Mouse (Mus musculus) kidney, embryonic 16.5 days (tissue): ENCODE data around the gene Clic4. TPM values are rescaled to one million over a fixed set of nuclear protein-coding genes. Genes with fewer than 3 reads are reported as not detected.
A peak's percentile ranks its signal among the peaks of the same experiment; 100 is the strongest.
"Not testable (repeated sequence)": the region's sequence is repeated elsewhere in the genome, so short reads cannot be mapped to it uniquely, and the experiment has no call there.

ENCODE experiments used
- ATAC-seq: fragments of 200-750 bp; cut with Nextera tagmentation; 2 replicates; pipeline ENCODE4 v1.8.0; 2017; ENCODE audit warnings: moderate TSS enrichment; ENCODE audit not compliant: low FRiP score, low TSS enrichment
- H3K27ac ChIP-seq: fragments of 300-500 bp; sonication (generic); 2 replicates; pipeline ENCODE4 v1.5.1; 2014; ENCODE audit warnings: low read length
- H3K27me3 ChIP-seq: fragments of 300-500 bp; sonication (generic); 2 replicates; pipeline ENCODE4 v1.6.1; 2014; ENCODE audit warnings: low read length, control low read depth, mixed read lengths; ENCODE audit not compliant: insufficient read depth
- H3K36me3 ChIP-seq: fragments of 300-500 bp; sonication (generic); 2 replicates; pipeline ENCODE4 v1.6.1; 2014; ENCODE audit warnings: low read length, control low read depth, mixed read lengths; ENCODE audit not compliant: insufficient read depth
- H3K4me1 ChIP-seq: fragments of 300-500 bp; sonication (generic); 2 replicates; pipeline ENCODE4 v1.6.1; 2014; ENCODE audit warnings: low read length, control low read depth, mixed read lengths; ENCODE audit not compliant: insufficient read depth
- H3K4me2 ChIP-seq: fragments of 300-500 bp; sonication (generic); replicated peaks from 2 replicates; pipeline ENCODE4 v1.6.1; 2014; ENCODE audit warnings: low read depth, low read length
- H3K4me3 ChIP-seq: fragments of 300-500 bp; sonication (generic); 2 replicates; pipeline ENCODE4 v1.5.1; 2014; ENCODE audit warnings: mild to moderate bottlenecking, low read length
- H3K9ac ChIP-seq: fragments of 300-500 bp; sonication (generic); replicated peaks from 2 replicates; pipeline ENCODE4 v1.6.1; 2014; ENCODE audit warnings: low read length
- H3K9me3 ChIP-seq: fragments of 300-500 bp; sonication (generic); 2 replicates; pipeline ENCODE4 v1.6.1; 2016; ENCODE audit warnings: low read length, control low read depth
- WGBS: fragments of 180-500 bp; shearing (Covaris S2); extraction: QIAGEN DNeasy Blood & Tissue Kit; methylation state at CpG from one replicate; pipeline ENCODE4 v1.1.7; 2014; 5-methylcytosine and 5-hydroxymethylcytosine counted together
- polyA plus RNA-seq: library from polyadenylated mRNA; unstranded; fragments of >200 nt; fragmentation: Nextera tagmentation; extraction: Ambion mirVana; gene quantifications from 2 replicates; pipeline ENCODE4 v1.2.1, GENCODE M21; 2015

Clic4 gene
- polyA plus RNA-seq, 1 experiment from 2014 or later: 228 TPM

DNA sequence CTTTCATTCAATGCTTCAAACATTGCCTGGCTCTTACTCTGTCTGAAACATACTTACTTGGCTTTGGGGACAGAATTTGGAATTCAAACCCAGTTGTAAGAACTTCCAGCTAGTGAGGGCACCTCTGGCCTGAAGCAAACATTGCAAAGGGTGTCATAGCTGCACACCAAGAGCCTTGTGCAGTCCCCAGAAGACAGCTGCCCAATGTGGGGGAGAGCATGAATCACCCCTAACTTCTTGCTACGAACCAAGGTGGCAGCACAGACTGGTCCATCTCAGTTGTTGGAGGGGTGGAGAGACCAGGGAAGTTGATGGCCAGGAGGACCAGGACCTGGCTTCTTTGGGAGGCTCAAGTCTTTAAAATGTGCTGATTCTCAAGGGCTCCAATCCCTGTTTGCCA, 81.4 kb downstream of the Clic4 start:
- Histone ChIP-seq H3K36me3 (no peaks in the 10 kb centered on the region), H3K27ac (no peak overlapping the region), H3K9me3 (no peaks in the 10 kb centered on the region; the same call in 1 of the 2 replicates), H3K4me3 (no peak overlapping the region), H3K9ac (no peak overlapping the region), H3K4me2 (no peak overlapping the region), H3K27me3 (no peaks in the 10 kb centered on the region), H3K4me1 (no peaks in the 10 kb centered on the region)
- no peak for ATAC-seq
- WGBS: 74% methylated on average over 1 of the region's 1 CpGs

DNA sequence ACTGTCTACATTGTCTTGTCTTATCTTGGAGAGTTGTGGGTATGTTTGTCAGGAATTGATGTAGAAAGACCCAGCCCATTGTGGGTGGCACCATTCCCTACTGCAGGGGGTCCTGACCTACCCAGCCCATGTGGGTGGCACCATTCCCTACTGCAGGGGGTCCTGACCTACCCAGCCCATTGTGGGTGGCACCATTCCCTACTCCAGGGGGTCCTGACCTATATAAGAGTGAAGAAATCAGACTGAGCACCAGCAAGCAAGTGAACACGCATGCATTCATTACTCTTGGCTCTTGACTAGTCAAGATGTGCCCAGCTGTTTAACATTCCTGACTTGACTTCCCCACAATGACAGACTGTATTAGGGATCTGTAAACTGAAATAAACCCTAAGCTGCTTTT, 82.2 kb downstream of the Clic4 start:
- Histone ChIP-seq H3K27me3 (no peaks in the 10 kb centered on the region), H3K9me3 (no peaks in the 10 kb centered on the region; the same call in 1 of the 2 replicates), H3K4me2 (no peak overlapping the region), H3K27ac (no peak overlapping the region), H3K4me3 (no peak overlapping the region), H3K9ac (no peak overlapping the region), H3K36me3 (no peaks in the 10 kb centered on the region), H3K4me1 (no peaks in the 10 kb centered on the region)
- ATAC-seq: no peak
- WGBS: 96% methylated on average over 1 of the region's 1 CpGs

DNA sequence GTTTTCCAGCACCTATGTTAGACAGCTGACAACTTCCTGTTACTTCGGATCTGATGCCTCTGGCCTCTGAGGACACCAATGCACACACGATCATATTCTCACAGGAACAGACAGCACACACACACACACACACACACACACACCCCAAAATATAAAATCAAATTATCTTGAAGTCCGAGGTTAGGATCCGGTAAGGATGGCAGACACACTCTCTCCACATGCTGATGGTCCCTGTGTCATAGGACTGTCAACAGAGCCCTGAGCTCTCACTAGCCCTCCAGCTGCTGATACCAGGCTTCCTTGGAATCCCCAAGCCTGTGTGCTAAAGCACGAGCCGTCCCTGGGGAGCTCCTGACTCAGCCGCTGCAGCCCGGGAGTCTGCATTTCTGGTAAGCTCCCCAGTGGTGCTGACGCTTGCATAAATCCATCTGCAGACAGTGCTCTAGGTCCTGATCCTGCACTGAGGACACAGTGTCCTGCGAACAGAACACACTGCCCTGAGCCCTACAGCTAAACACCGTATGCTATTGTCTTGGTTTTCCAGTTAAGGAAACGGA, 83.1 kb downstream of the Clic4 start:
- Histone ChIP-seq H3K27me3 (no peaks in the 10 kb centered on the region), H3K27ac (no peak overlapping the region), H3K9ac (no peak overlapping the region), H3K9me3 (no peaks in the 10 kb centered on the region), H3K4me3 (no peak overlapping the region), H3K36me3 (no peaks in the 10 kb centered on the region), H3K4me1 (no peaks in the 10 kb centered on the region), H3K4me2 (no peak overlapping the region)
- WGBS: 80% methylated on average over 12 of the region's 12 CpGs
- ATAC-seq: no peak

DNA sequence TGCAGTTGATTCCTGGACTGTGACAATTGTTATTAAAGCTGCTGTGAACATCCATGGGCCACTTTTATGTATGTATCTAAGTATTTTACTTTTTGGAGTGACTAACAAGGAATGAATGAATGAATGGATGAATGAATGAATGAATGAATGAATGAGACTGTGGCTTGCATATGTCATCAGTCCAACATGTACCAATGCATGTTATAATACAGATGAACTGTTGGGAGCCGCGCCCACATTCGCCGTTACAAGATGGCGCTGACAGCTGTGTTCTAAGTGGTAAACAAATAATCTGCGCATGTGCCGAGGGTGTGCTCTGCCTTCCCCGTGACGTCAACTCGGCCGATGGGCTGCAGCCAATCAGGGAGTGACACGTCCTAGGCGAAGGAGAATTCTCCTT, 88.3 kb downstream of the Clic4 start:
- not testable (repeated sequence) for H3K4me1 ChIP-seq

DNA sequence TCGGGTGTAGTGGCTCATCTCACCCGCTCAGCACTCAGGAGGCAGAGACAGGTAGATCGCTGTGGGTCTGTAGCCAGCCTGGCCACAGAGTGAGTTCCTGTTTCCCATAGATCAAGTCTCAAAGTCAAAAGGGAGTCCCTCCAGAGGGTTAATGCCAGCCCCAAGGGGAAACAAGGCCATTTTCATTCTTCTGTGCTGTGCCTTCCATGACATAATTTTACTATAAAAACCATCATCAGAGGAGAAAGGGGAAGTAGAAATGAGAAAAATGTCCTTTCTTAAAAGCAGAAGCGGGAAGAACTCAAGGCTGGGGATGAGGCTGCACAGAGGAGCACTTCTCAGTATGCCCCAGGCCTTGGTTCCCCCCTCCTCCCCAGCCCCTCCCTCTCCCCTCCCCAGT, 90.8 kb downstream of the Clic4 start:
- Histone ChIP-seq H3K4me2 (no peak overlapping the region), H3K36me3 (no peaks in the 10 kb centered on the region), H3K27ac (no peak overlapping the region), H3K9ac (no peak overlapping the region), H3K4me1 (0 out of 2 replicates have a peak, but pooled peaks cover 3% of the 10 kb centered on the region), H3K4me3 (no peak overlapping the region), H3K27me3 (peaks cover 3% of the 10 kb centered on the region), H3K9me3 (no peaks in the 10 kb centered on the region)
- 87% methylated on average over 4 of the region's 4 CpGs for WGBS
- ATAC-seq: no peak

More for the DNA sequence above, 88.3 kb downstream of the Clic4 start:
- H3K36me3 ChIP-seq, H3K9me3 ChIP-seq, H3K4me3 ChIP-seq, ATAC-seq, H3K27ac ChIP-seq, H3K9ac ChIP-seq, H3K4me2 ChIP-seq, H3K27me3 ChIP-seq: not testable (repeated sequence)
- WGBS: 95% methylated on average over 6 of the region's 13 CpGs

DNA sequence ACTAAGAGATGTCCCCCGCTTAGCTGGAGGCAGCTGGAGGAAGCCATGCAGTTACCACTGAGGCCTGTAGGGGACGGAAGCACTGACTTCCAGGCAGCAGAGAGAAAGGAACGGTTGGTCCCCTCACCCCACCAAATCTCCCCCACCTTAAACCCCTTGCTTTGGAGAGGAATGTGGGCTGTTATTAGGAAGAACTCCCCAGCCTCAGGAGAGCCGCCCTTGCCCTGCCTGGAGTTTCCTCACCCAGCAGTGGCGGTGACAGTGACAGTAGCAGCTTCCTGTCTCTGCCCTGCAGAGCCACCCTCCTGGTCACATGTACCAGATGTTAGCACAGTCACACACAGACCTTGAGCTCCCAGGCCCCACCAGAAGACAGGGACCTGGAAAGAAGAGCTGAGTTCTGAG, 93.5 kb downstream of the Clic4 start:
- H3K36me3 ChIP-seq: no peaks in the 10 kb centered on the region
- peaks cover 18% of the 10 kb centered on the region for H3K4me1 ChIP-seq
- WGBS: 37% methylated on average over 5 of the region's 5 CpGs
- peaks cover 10% of the 10 kb centered on the region for H3K27me3 ChIP-seq
- no peak overlapping the region for H3K9ac ChIP-seq
- H3K4me3 ChIP-seq: no peak overlapping the region
- ATAC-seq: no peak
- H3K4me2 ChIP-seq: no peak overlapping the region
- H3K9me3 ChIP-seq: no peaks in the 10 kb centered on the region
- no peak overlapping the region for H3K27ac ChIP-seq

DNA sequence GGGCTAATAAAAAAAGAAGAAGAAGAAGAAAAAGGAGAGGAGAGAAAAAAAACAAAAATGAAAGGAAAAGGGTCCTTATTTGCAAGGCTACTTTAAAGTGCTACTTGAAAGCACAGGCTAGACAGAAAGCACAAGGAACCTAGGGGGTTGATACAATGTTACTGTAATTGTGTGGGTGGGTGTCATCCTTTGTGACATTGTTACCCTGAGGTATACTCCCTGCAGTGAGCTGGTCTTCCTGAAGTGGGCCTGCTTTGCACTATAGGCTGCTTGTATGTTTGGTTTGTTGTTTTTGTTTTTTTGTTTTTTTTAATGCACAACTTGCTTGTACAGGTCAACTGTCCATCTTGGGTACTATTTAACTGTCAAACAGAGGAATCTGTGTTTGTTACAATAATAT, 95.0 kb downstream of the Clic4 start:
- H3K9me3 ChIP-seq: no peaks in the 10 kb centered on the region
- H3K27me3 ChIP-seq: peaks cover 11% of the 10 kb centered on the region
- no peak overlapping the region for H3K4me3 ChIP-seq
- H3K4me1 ChIP-seq: peaks cover 18% of the 10 kb centered on the region
- H3K36me3 ChIP-seq: no peaks in the 10 kb centered on the region
- no peak overlapping the region for H3K9ac ChIP-seq
- H3K27ac ChIP-seq: no peak overlapping the region
- ATAC-seq: no peak
- no peak overlapping the region for H3K4me2 ChIP-seq

DNA sequence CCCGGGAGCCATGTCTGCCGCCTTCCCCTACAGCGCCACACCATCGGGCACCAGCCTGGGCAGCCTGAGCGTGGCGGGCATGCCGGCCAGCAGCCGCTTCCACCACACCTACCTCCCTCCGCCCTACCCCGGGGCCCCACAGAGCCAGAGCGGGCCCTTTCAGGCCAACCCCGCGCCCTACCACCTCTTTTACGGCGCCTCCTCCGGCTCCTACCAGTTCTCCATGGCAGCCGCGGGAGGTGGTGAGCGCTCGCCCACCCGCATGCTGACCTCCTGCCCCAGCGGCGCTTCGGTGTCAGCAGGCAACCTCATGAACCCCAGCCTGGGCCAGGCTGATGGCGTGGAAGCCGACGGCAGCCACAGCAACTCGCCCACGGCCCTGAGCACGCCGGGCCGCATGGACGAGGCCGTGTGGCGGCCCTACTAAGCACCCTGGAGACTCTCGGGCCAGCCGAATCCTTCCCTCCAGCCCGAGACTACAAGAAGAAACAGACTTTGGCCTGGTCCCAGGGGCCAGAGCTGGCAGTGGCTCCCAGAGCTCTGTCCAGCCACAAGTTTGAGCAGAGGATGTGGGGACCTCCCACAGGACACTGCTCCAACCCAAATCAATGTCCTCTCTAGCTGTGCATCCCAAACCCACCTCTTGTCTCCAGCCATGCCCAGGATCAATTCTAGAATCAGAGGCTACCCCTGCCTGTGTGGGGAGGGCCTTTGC, 97.1 kb downstream of the Clic4 start:
- H3K27me3 ChIP-seq: peaks cover 16% of the 10 kb centered on the region
- no peaks in the 10 kb centered on the region for H3K36me3 ChIP-seq
- 10% methylated on average over 38 of the region's 38 CpGs for WGBS
- peak overlapping the region; percentile 40 for H3K9ac ChIP-seq
- peaks cover 18% of the 10 kb centered on the region for H3K4me1 ChIP-seq
- ATAC-seq: peak; percentile 49; the same call in 1 of the 2 replicates
- H3K4me2 ChIP-seq: peak overlapping the region; percentile 50
- peak overlapping the region; percentile 32 for H3K4me3 ChIP-seq
- H3K9me3 ChIP-seq: no peaks in the 10 kb centered on the region
- H3K27ac ChIP-seq: no peak overlapping the region

DNA sequence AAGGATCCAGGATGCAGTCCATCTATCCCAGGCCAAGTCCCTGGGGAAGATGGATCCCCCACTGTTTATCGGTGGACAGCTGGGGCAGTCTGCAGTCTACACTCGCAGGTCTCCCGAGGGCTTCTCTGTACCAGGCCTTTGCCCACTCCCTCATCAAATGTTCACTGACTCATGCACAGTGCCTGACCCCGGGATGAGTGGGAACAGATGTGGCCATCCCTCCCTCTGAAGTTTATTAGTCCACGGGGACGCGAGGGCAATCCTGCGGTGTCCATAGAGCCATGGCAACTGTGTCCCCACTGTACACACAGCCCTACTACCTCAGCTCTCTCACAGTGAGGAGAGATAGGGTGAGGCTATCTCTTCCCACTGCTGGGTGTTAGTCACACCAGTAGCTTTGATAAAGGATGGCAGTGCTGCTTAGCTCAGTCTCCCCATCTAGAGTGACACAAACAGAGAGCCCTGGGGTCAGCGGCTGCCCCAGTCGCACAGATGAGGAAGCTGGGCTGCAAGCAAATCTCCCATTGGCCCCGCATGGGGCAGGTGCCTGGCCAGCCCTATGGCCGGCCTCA, 101.2 kb downstream of the Clic4 start:
- H3K27me3 ChIP-seq: peaks cover 38% of the 10 kb centered on the region
- H3K9me3 ChIP-seq: no peaks in the 10 kb centered on the region
- no peak overlapping the region for H3K9ac ChIP-seq
- no peak overlapping the region for H3K4me2 ChIP-seq
- peaks cover 32% of the 10 kb centered on the region for H3K4me1 ChIP-seq
- no peak overlapping the region for H3K4me3 ChIP-seq
- 51% methylated on average over 12 of the region's 12 CpGs for WGBS
- ATAC-seq: no peak
- H3K36me3 ChIP-seq: no peaks in the 10 kb centered on the region
- H3K27ac ChIP-seq: no peak overlapping the region

DNA sequence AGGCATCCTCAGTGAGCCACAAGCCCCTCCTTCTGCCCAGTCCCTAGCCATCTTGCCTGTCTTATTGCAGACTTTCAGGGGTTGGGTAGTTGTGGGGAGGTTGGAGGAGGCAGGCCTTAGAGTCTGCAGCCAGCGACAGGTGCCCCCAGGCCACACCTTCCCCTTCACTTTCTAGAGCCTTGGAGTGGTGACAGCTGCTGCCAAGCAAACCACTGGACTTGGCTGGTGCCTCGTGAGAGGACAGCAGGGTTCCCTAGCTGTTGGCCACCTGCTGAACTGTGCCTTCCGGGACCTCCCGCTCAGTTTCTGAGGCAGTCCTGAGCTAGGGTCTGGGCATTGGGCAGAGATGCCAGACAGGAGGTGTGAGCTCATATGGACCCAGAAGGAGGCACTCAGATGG, 103.1 kb downstream of the Clic4 start:
- WGBS: 77% methylated on average over 4 of the region's 4 CpGs
- Histone ChIP-seq H3K9ac (no peak overlapping the region), H3K27ac (no peak overlapping the region), H3K4me3 (no peak overlapping the region), H3K4me2 (no peak overlapping the region), H3K4me1 (peaks cover 27% of the 10 kb centered on the region), H3K9me3 (no peaks in the 10 kb centered on the region), H3K27me3 (peaks cover 48% of the 10 kb centered on the region), H3K36me3 (no peaks in the 10 kb centered on the region)
- ATAC-seq: no peak
